Mouse (Mus musculus): ENCODE measurements around the gene Kin. TPM values are rescaled to one million over a fixed set of nuclear protein-coding genes. Genes with fewer than 3 reads are reported as not detected.

The Kin gene
- polyA plus RNA-seq, 1 experiment from 2014 or later = 42.8 TPM

DNA sequence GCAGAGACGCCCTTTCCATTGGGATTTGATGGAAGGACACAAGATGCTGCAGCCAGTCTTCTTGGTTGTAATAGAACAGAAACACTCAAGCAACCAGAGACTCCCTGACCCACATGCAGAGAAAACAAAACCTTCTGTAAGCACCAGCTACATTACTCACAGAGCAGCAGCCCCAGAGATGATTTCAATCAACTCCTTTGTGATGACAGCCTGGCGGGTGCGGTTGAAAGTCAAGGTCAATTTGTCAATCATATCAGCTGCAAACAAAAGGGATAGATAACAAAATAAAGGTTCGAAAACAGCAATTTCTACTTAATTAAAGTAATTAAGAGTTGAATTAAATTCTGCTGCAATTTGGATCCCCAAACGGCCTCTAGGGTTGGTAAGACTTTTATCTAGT is 21.6 kb upstream of the Kin start:
- Histone ChIP-seq H3K36me3 (replicated peaks; ENCODE audit: control insufficient read depth, insufficient read depth, low read depth, low read length) (peaks cover 6% of the 10 kb centered on the region), H3K9me3 (replicated peaks; ENCODE audit: control insufficient read depth, low read length) (no peaks in the 10 kb centered on the region), H3K27me3 (ENCODE audit: control insufficient read depth, insufficient read depth, low read length) (no peaks in the 10 kb centered on the region), H3K27ac (replicated peaks; ENCODE audit: low read depth, low read length) (no peak overlapping the region), H3K4me2 (ENCODE audit: low read depth, low read length) (no peak overlapping the region), H3K4me1 (ENCODE audit: control insufficient read depth, insufficient read depth, low read length) (no peaks in the 10 kb centered on the region), H3K4me3 (ENCODE audit: low read depth, low read length) (no peak overlapping the region), H3K9ac (replicated peaks; ENCODE audit: low read length) (no peak overlapping the region)
- WGBS = 84% methylated on average over 5 of the region's 5 CpGs
- ATAC-seq (replicated peaks; ENCODE audit: insufficient number of reproducible peaks, low FRiP score, low TSS enrichment, low read depth) = no peak
- DNase-seq (ENCODE audit: low spot score) = no peak

DNA sequence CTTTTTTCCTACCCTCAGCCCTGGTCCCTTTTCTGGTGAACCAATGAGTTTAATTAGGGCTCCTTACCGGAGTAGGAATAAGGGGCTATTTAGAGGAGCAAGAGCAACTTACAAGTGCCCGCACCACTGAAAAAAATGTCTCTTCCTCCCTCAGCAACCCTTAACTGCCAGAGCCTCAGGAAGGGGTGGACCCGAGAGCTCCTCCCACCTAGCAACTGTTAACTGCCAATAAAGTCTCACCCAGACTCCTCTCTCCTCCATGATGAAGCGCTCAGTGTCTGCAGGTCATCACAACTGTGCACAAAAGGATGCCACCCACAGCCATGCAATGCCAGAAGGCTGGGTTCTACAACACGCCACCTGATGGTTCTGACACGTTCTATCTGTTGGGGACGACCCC is 8.6 kb upstream of the Kin start:
- Histone ChIP-seq H3K27ac (replicated peaks; ENCODE audit: low read depth, low read length) (no peak overlapping the region), H3K9me3 (replicated peaks; ENCODE audit: control insufficient read depth, low read length) (no peaks in the 10 kb centered on the region), H3K4me3 (ENCODE audit: low read depth, low read length) (no peak overlapping the region), H3K27me3 (ENCODE audit: control insufficient read depth, insufficient read depth, low read length) (no peaks in the 10 kb centered on the region), H3K4me1 (ENCODE audit: control insufficient read depth, insufficient read depth, low read length) (no peaks in the 10 kb centered on the region), H3K9ac (replicated peaks; ENCODE audit: low read length) (no peak overlapping the region), H3K4me2 (ENCODE audit: low read depth, low read length) (no peak overlapping the region), H3K36me3 (replicated peaks; ENCODE audit: control insufficient read depth, insufficient read depth, low read depth, low read length) (no peaks in the 10 kb centered on the region; the same call in 1 of the 2 replicates)
- DNase-seq (ENCODE audit: low spot score) = no peak
- WGBS = 92% methylated on average over 7 of the region's 7 CpGs
- no peak for ATAC-seq (replicated peaks; ENCODE audit: insufficient number of reproducible peaks, low FRiP score, low TSS enrichment, low read depth)

DNA sequence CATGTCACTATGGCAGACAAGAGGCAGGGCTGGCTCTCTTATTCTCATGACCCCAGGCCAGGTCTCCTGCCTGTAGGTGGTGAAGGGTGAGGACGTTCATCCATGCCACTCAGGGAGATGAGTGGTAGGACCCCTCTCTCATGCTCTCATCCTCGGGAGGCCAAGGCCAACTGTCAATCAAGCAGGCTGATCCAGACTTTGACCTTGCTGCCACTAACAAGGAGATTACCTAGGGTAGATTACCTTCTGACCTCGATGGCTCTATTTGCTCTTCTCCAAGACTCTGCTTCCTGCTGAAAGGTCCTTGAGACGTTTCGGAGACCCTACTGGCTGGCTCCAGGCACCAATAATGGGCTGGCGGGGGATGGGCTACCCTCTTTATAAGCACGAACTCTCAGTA is 5.9 kb upstream of the Kin start:
- no peak overlapping the region for H3K27ac ChIP-seq (replicated peaks; ENCODE audit: low read depth, low read length)
- no peak overlapping the region for H3K9ac ChIP-seq (replicated peaks; ENCODE audit: low read length)
- DNase-seq (ENCODE audit: low spot score) (no peak), ATAC-seq (replicated peaks; ENCODE audit: insufficient number of reproducible peaks, low FRiP score, low TSS enrichment, low read depth) (no peak)
- no peak overlapping the region for H3K4me3 ChIP-seq (ENCODE audit: low read depth, low read length)
- no peaks in the 10 kb centered on the region; the same call in 1 of the 2 replicates for H3K36me3 ChIP-seq (replicated peaks; ENCODE audit: control insufficient read depth, insufficient read depth, low read depth, low read length)
- WGBS = 81% methylated on average over 7 of the region's 7 CpGs
- no peak overlapping the region for H3K4me2 ChIP-seq (ENCODE audit: low read depth, low read length)
- no peaks in the 10 kb centered on the region for H3K27me3 ChIP-seq (ENCODE audit: control insufficient read depth, insufficient read depth, low read length)
- no peaks in the 10 kb centered on the region; the same call in none of the 2 replicates for H3K4me1 ChIP-seq (ENCODE audit: control insufficient read depth, insufficient read depth, low read length)
- H3K9me3 ChIP-seq (replicated peaks; ENCODE audit: control insufficient read depth, low read length) = no peaks in the 10 kb centered on the region

DNA sequence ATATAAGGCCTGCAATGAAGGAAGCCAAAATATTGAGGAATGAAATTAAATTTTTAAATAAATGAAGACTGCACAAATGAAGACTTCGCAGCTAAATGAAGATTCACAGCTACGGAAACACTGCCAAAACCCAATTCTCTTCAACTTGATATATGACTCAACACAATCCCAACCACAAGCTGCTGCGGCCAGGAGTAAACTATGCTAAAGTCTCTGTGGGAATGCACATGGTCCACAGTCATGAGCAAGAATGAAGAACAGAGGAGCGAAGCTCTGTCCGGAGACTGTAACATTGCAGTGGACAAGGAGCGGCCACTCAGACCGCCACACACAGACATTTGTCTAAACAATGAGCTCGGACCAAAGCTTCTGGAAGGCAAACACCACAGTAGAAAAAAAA is 3.7 kb upstream of the Kin start:
- no peaks in the 10 kb centered on the region for H3K9me3 ChIP-seq (replicated peaks; ENCODE audit: control insufficient read depth, low read length)
- H3K27ac ChIP-seq (replicated peaks; ENCODE audit: low read depth, low read length) = no peak overlapping the region
- 90% methylated on average over 8 of the region's 8 CpGs for WGBS
- no peak overlapping the region for H3K4me3 ChIP-seq (ENCODE audit: low read depth, low read length)
- no peak overlapping the region for H3K9ac ChIP-seq (replicated peaks; ENCODE audit: low read length)
- ATAC-seq (replicated peaks; ENCODE audit: insufficient number of reproducible peaks, low FRiP score, low TSS enrichment, low read depth) (no peak), DNase-seq (ENCODE audit: low spot score) (no peak)
- H3K36me3 ChIP-seq (replicated peaks; ENCODE audit: control insufficient read depth, insufficient read depth, low read depth, low read length) = no peaks in the 10 kb centered on the region; the same call in 1 of the 2 replicates
- no peaks in the 10 kb centered on the region for H3K27me3 ChIP-seq (ENCODE audit: control insufficient read depth, insufficient read depth, low read length)
- no peak overlapping the region for H3K4me2 ChIP-seq (ENCODE audit: low read depth, low read length)
- H3K4me1 ChIP-seq (ENCODE audit: control insufficient read depth, insufficient read depth, low read length) = no peaks in the 10 kb centered on the region; the same call in none of the 2 replicates

DNA sequence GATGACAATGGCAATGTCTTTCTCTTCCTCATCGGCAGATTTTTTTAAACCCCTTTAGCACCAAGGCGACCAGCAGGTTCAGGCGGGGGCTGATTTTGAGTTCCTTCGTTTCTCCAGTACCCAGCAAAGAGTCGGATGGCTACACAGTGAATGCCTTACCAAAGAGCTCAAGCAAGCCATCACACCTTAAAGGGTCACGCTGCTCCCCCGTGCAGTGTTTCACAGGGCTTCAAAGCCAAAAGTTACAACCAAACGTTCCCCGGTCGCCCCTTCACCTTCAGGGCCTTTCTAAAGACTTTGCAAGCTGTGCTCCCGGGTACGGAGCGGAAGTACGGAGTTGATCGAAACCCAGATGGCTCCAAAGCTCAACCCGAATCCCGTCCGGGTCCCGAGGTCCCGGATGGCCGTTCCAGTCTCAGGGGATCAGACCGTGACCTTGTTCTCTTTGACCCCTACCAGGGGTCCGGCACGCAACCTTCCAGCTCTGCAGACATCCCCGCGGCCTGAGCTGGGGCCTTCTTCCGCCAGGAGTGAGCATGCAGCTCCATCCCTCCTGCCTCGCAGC is 566 bp upstream of the Kin start:
- H3K9ac ChIP-seq (replicated peaks; ENCODE audit: low read length) = peak overlapping the region; percentile 97
- 0% methylated on average over 28 of the region's 28 CpGs for WGBS
- H3K4me2 ChIP-seq (ENCODE audit: low read depth, low read length) = peak overlapping the region; percentile 43
- H3K36me3 ChIP-seq (replicated peaks; ENCODE audit: control insufficient read depth, insufficient read depth, low read depth, low read length) = no peaks in the 10 kb centered on the region
- DNase-seq (ENCODE audit: low spot score) (peak; percentile 45), ATAC-seq (replicated peaks; ENCODE audit: insufficient number of reproducible peaks, low FRiP score, low TSS enrichment, low read depth) (no peak; the same call in none of the 2 replicates)
- no peaks in the 10 kb centered on the region; the same call in none of the 2 replicates for H3K4me1 ChIP-seq (ENCODE audit: control insufficient read depth, insufficient read depth, low read length)
- H3K4me3 ChIP-seq (ENCODE audit: low read depth, low read length) = peak overlapping the region; percentile 84
- no peaks in the 10 kb centered on the region for H3K9me3 ChIP-seq (replicated peaks; ENCODE audit: control insufficient read depth, low read length)
- no peaks in the 10 kb centered on the region for H3K27me3 ChIP-seq (ENCODE audit: control insufficient read depth, insufficient read depth, low read length)
- H3K27ac ChIP-seq (replicated peaks; ENCODE audit: low read depth, low read length) = peak overlapping the region; percentile 78

DNA sequence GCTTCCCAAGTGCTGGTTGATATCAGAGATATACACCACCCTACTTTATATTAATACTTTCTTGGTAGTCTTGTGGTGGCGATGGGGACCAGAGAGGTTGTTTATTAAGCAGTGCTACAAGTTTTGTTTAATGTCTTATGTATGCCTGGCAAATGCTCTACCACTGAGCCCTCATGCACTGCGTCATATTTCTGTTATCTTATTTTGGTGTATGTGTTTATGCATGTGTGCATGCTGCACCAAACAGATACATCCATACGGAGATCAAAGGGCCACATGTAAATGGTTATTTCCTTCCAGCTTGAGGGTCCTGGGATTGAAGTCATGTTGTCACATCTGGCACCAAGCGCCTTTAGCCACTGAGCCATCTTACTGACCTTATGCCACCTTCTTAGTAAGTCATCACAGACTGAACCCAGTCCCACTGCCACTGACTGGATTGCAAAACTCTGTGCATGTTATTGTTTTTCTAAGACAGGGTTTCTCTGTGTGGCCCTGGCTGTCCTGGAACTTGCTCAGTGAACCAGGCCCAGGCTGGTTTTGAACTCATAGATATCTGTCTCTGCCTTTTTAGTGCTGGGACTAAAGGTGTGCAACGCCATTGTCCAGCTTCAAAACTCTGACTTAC is 1.2 kb downstream of the Kin start:
- no peaks in the 10 kb centered on the region; the same call in none of the 2 replicates for H3K4me1 ChIP-seq (ENCODE audit: control insufficient read depth, insufficient read depth, low read length)
- WGBS = 75% methylated on average over 5 of the region's 5 CpGs
- peak overlapping the region; percentile 62 for H3K4me2 ChIP-seq (ENCODE audit: low read depth, low read length)
- no peaks in the 10 kb centered on the region for H3K27me3 ChIP-seq (ENCODE audit: control insufficient read depth, insufficient read depth, low read length)
- H3K27ac ChIP-seq (replicated peaks; ENCODE audit: low read depth, low read length) = no peak overlapping the region
- no peak overlapping the region for H3K9ac ChIP-seq (replicated peaks; ENCODE audit: low read length)
- H3K4me3 ChIP-seq (ENCODE audit: low read depth, low read length) = peak overlapping the region; percentile 84
- no peaks in the 10 kb centered on the region for H3K36me3 ChIP-seq (replicated peaks; ENCODE audit: control insufficient read depth, insufficient read depth, low read depth, low read length)
- H3K9me3 ChIP-seq (replicated peaks; ENCODE audit: control insufficient read depth, low read length) = no peaks in the 10 kb centered on the region
- DNase-seq (ENCODE audit: low spot score) (no peak), ATAC-seq (replicated peaks; ENCODE audit: insufficient number of reproducible peaks, low FRiP score, low TSS enrichment, low read depth) (no peak)

DNA sequence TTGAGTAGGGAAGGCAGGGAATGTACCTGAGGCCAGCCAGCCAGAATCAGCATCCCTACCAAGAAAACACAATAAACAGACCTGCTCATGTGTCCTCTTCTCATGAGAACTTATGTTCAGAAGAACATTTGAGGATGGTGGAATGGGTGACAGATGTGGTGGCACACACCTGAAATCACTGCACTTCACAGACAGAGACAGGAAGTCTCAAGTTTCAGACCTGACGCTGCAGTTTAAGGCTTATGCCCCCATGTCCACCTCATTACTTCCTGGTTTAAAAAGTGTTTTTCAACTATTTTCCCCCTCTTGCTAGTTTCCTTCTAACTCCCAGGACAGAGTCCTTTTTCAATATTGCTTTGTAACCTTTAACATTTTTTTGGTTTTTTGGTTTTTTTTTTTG is 2.3 kb downstream of the Kin start:
- Histone ChIP-seq H3K9ac (replicated peaks; ENCODE audit: low read length) (no peak overlapping the region), H3K4me1 (ENCODE audit: control insufficient read depth, insufficient read depth, low read length) (no peaks in the 10 kb centered on the region; the same call in none of the 2 replicates), H3K27ac (replicated peaks; ENCODE audit: low read depth, low read length) (no peak overlapping the region), H3K9me3 (replicated peaks; ENCODE audit: control insufficient read depth, low read length) (no peaks in the 10 kb centered on the region), H3K4me3 (ENCODE audit: low read depth, low read length) (no peak overlapping the region), H3K4me2 (ENCODE audit: low read depth, low read length) (no peak overlapping the region), H3K36me3 (replicated peaks; ENCODE audit: control insufficient read depth, insufficient read depth, low read depth, low read length) (no peaks in the 10 kb centered on the region), H3K27me3 (ENCODE audit: control insufficient read depth, insufficient read depth, low read length) (no peaks in the 10 kb centered on the region)
- WGBS = 41% methylated on average over 1 of the region's 1 CpGs
- no peak for ATAC-seq (replicated peaks; ENCODE audit: insufficient number of reproducible peaks, low FRiP score, low TSS enrichment, low read depth)
- no peak for DNase-seq (ENCODE audit: low spot score)

DNA sequence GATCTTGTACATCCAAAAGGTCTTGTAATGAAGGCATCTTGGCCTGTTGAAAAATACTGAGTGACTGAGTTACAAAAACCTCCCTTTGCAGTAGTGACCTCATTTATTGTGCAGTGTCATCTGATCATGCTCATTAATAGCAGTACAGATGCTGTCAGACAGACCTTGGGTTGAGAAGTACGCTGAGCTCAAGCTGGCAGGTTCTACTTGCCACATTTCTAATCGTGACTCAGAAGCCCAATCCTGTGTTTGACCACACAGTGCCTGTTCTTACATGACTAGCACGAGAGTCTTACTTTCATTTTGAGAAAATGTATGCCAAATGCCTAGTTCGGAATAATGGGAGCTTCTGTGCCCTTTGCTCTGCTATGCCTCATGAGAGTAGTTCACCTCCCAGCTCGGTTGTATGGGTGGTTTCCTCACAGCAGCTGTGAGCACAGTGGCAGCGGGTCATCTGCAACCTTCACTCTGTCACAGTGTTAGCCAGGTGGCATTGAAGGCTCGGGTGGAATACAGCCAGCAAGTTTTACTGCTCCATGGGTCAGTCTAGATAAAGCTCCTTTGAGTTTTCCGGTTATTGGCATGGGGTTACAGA is 7.0 kb downstream of the Kin start:
- Histone ChIP-seq H3K36me3 (replicated peaks; ENCODE audit: control insufficient read depth, insufficient read depth, low read depth, low read length) (peaks cover 4% of the 10 kb centered on the region; the same call in 1 of the 2 replicates), H3K27me3 (ENCODE audit: control insufficient read depth, insufficient read depth, low read length) (no peaks in the 10 kb centered on the region), H3K4me2 (ENCODE audit: low read depth, low read length) (no peak overlapping the region), H3K27ac (replicated peaks; ENCODE audit: low read depth, low read length) (no peak overlapping the region), H3K9ac (replicated peaks; ENCODE audit: low read length) (no peak overlapping the region), H3K9me3 (replicated peaks; ENCODE audit: control insufficient read depth, low read length) (no peaks in the 10 kb centered on the region), H3K4me1 (ENCODE audit: control insufficient read depth, insufficient read depth, low read length) (no peaks in the 10 kb centered on the region), H3K4me3 (ENCODE audit: low read depth, low read length) (no peak overlapping the region)
- WGBS = 86% methylated on average over 8 of the region's 8 CpGs
- DNase-seq (ENCODE audit: low spot score) = no peak
- ATAC-seq (replicated peaks; ENCODE audit: insufficient number of reproducible peaks, low FRiP score, low TSS enrichment, low read depth) = no peak

All from embryonic facial prominence, embryonic 11.5 days (tissue).